Mouse (Mus musculus) limb, embryonic 11.5 days (tissue): Measurements from ENCODE around the gene Nfkb1. TPM values are rescaled to one million over a fixed set of nuclear protein-coding genes. Genes with fewer than 3 reads are reported as not detected.

ENCODE experiments used
- ATAC-seq: fragments of 200-750 bp; cut with Nextera tagmentation; 2 replicates; pipeline ENCODE4 v1.8.0; 2017; ENCODE audit warnings: low read depth; ENCODE audit not compliant: insufficient number of reproducible peaks, low FRiP score, low TSS enrichment
- DNase-seq: peaks from one replicate; pipeline ENCODE4 v3.0.0-alpha.2; 2015; ENCODE audit warnings: low spot score
- H3K27ac ChIP-seq: fragments of 300-500 bp; sonication (generic); replicated peaks from 2 replicates; pipeline ENCODE4 v1.5.1; 2014; ENCODE audit warnings: low read depth, mild to moderate bottlenecking, low read length
- H3K27me3 ChIP-seq: fragments of 300-500 bp; sonication (generic); 2 replicates; pipeline ENCODE4 v1.6.1; 2014; ENCODE audit warnings: mild to moderate bottlenecking, low read length, mixed read lengths; ENCODE audit not compliant: control insufficient read depth, insufficient read depth
- H3K36me3 ChIP-seq: fragments of 300-500 bp; sonication (generic); 2 replicates; pipeline ENCODE4 v1.6.1; 2014; ENCODE audit warnings: mild to moderate bottlenecking, low read length, moderate library complexity, mixed read lengths; ENCODE audit not compliant: control insufficient read depth, insufficient read depth
- H3K4me1 ChIP-seq: fragments of 300-500 bp; sonication (generic); 2 replicates; pipeline ENCODE4 v1.6.1; 2014; ENCODE audit warnings: low read length, mixed read lengths; ENCODE audit not compliant: control insufficient read depth, insufficient read depth
- H3K4me2 ChIP-seq: fragments of 300-500 bp; sonication (generic); 2 replicates; pipeline ENCODE4 v1.6.1; 2014; ENCODE audit warnings: low read depth, mild to moderate bottlenecking, moderate library complexity; ENCODE audit not compliant: severe bottlenecking
- H3K4me3 ChIP-seq: fragments of 300-500 bp; sonication (generic); 2 replicates; pipeline ENCODE4 v1.5.1; 2014; ENCODE audit warnings: low read depth, low read length
- H3K9ac ChIP-seq: fragments of 300-500 bp; sonication (generic); 2 replicates; pipeline ENCODE4 v1.6.1; 2014; ENCODE audit warnings: mild to moderate bottlenecking, low read length
- H3K9me3 ChIP-seq: fragments of 300-500 bp; sonication (generic); 2 replicates; pipeline ENCODE4 v1.6.1; 2016; ENCODE audit warnings: low read length; ENCODE audit not compliant: control insufficient read depth
- WGBS: fragments of 180-500 bp; shearing (Covaris S2); extraction: QIAGEN DNeasy Blood & Tissue Kit; methylation state at CpG from one replicate; pipeline ENCODE4 v1.1.7; 2014; 5-methylcytosine and 5-hydroxymethylcytosine counted together
- polyA plus RNA-seq: library from polyadenylated mRNA; unstranded; fragments of >200 nt; fragmentation: Nextera tagmentation; extraction: Ambion mirVana; gene quantifications from 2 replicates; pipeline ENCODE4 v1.2.1, GENCODE M21; 2014

Gene Nfkb1
- polyA plus RNA-seq, 1 experiment from 2014 or later, result 13.3 TPM

GRCm38 (mm10) chr3:135680213-135680843, 11.0 kb downstream of the Nfkb1 start:
- H3K27me3 ChIP-seq, result no peaks in the 10 kb centered on the region
- H3K4me3 ChIP-seq, result no peak overlapping the region
- H3K9me3 ChIP-seq, result no peaks in the 10 kb centered on the region
- no peak overlapping the region for H3K27ac ChIP-seq
- ATAC-seq (no peak), DNase-seq (no peak)
- H3K4me1 ChIP-seq, result no peaks in the 10 kb centered on the region
- H3K9ac ChIP-seq, result no peak overlapping the region
- WGBS, result 91% methylated on average over 6 of the region's 6 CpGs
- H3K36me3 ChIP-seq, result no peaks in the 10 kb centered on the region
- H3K4me2 ChIP-seq, result no peak overlapping the region

DNA sequence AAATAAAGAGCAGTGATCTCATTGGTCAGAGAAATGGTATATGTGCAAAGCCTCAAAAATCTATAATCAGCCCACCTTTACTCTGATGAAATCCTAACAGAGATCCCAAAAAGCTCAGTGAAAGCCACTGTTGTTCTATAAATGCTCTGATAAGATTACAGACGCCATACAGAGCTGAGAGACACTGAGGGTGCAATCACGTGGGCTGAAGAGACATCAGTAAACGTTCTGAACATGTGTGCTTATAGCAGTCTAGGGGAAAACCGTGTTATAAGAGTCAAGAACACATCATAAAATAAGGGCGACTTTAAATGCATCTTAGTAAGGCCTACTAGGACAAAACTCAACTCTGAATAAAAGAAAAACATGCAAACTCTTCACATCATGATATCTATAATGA, 14.3 kb downstream of the Nfkb1 start:
- Histone ChIP-seq H3K36me3 (no peaks in the 10 kb centered on the region), H3K27me3 (no peaks in the 10 kb centered on the region), H3K27ac (no peak overlapping the region), H3K9ac (no peak overlapping the region), H3K4me2 (no peak overlapping the region), H3K4me3 (no peak overlapping the region), H3K9me3 (no peaks in the 10 kb centered on the region), H3K4me1 (no peaks in the 10 kb centered on the region)
- no peak for DNase-seq
- WGBS, result 81% methylated on average over 5 of the region's 5 CpGs
- no peak for ATAC-seq

GRCm38 (mm10) chr3:135676364-135676763, 15.0 kb downstream of the Nfkb1 start:
- Histone ChIP-seq H3K36me3 (no peaks in the 10 kb centered on the region), H3K4me3 (no peak overlapping the region), H3K9me3 (no peaks in the 10 kb centered on the region), H3K4me2 (no peak overlapping the region), H3K9ac (no peak overlapping the region), H3K4me1 (no peaks in the 10 kb centered on the region), H3K27me3 (no peaks in the 10 kb centered on the region), H3K27ac (no peak overlapping the region)
- no peak for ATAC-seq
- DNase-seq, result no peak
- 91% methylated on average over 2 of the region's 2 CpGs for WGBS

DNA sequence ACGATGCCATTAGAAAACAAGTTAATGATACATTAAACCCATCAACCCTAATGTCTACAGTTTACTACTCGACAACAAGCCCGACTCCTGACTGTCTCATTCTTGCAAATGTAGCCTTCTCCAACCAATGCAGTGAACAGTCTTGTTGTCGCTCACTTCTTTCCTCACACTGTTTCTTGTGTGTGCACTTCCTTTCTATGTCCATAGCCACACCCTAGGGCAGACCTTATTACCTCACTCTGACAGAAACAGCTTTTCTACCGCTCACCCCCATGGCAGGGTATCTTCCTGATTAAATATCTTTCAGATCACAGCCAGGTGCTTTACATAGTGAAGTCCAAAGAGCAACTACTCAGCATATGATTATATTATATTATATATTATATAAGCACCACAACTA, 15.9 kb downstream of the Nfkb1 start:
- no peak for ATAC-seq
- DNase-seq, result no peak
- Histone ChIP-seq H3K4me2 (no peak overlapping the region), H3K9me3 (no peaks in the 10 kb centered on the region), H3K9ac (no peak overlapping the region), H3K27ac (no peak overlapping the region), H3K4me1 (no peaks in the 10 kb centered on the region), H3K4me3 (no peak overlapping the region), H3K27me3 (no peaks in the 10 kb centered on the region), H3K36me3 (no peaks in the 10 kb centered on the region)
- 59% methylated on average over 5 of the region's 5 CpGs for WGBS

- ATAC-seq, result no peak
- Histone ChIP-seq H3K36me3 (no peaks in the 10 kb centered on the region), H3K4me2 (no peak overlapping the region), H3K4me1 (no peaks in the 10 kb centered on the region), H3K27ac (no peak overlapping the region), H3K27me3 (no peaks in the 10 kb centered on the region), H3K4me3 (no peak overlapping the region), H3K9ac (no peak overlapping the region), H3K9me3 (no peaks in the 10 kb centered on the region)
- 63% methylated on average over 13 of the region's 13 CpGs for WGBS
- DNase-seq, result no peak
Observed at GRCm38 (mm10) chr3:135674716-135675392, 16.5 kb downstream of the Nfkb1 start.

GRCm38 (mm10) chr3:135673695-135674094, 17.7 kb downstream of the Nfkb1 start:
- H3K4me1 ChIP-seq, result no peaks in the 10 kb centered on the region
- H3K27me3 ChIP-seq, result no peaks in the 10 kb centered on the region
- DNase-seq (no peak), ATAC-seq (no peak)
- H3K27ac ChIP-seq, result no peak overlapping the region
- no peak overlapping the region for H3K4me3 ChIP-seq
- no peaks in the 10 kb centered on the region for H3K36me3 ChIP-seq
- H3K9me3 ChIP-seq, result no peaks in the 10 kb centered on the region
- no peak overlapping the region for H3K4me2 ChIP-seq
- WGBS, result 81% methylated on average over 7 of the region's 7 CpGs
- H3K9ac ChIP-seq, result no peak overlapping the region

DNA sequence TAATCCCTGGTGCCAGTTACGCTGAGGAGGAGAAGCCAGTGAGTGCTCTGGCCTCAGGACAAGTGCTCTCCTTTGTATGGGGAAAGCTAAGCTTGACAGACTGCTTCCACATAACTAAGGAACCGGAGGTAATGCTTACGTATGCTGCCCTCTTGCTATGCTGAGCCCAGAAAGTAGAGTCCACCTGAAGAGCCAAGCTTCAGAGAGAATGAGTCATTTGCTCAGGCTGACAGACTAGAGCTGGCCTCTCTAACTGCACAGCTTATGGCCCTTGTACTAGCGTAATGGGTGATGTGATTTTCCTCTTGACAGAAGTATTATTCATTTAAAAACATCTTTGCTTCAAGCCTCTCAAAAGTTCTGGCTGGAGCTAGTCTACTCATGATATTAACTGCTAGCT, 18.3 kb downstream of the Nfkb1 start:
- Histone ChIP-seq H3K27me3 (no peaks in the 10 kb centered on the region), H3K4me1 (no peaks in the 10 kb centered on the region), H3K4me2 (no peak overlapping the region), H3K27ac (no peak overlapping the region), H3K9ac (no peak overlapping the region), H3K36me3 (no peaks in the 10 kb centered on the region), H3K9me3 (no peaks in the 10 kb centered on the region), H3K4me3 (no peak overlapping the region)
- 93% methylated on average over 4 of the region's 4 CpGs for WGBS
- DNase-seq (no peak), ATAC-seq (no peak)

GRCm38 (mm10) chr3:135672135-135672534, 19.2 kb downstream of the Nfkb1 start:
- H3K9me3 ChIP-seq, result no peaks in the 10 kb centered on the region
- no peak overlapping the region for H3K4me3 ChIP-seq
- no peaks in the 10 kb centered on the region for H3K4me1 ChIP-seq
- no peaks in the 10 kb centered on the region for H3K27me3 ChIP-seq
- DNase-seq (no peak), ATAC-seq (no peak)
- H3K9ac ChIP-seq, result no peak overlapping the region
- 82% methylated on average over 5 of the region's 5 CpGs for WGBS
- H3K4me2 ChIP-seq, result no peak overlapping the region
- H3K27ac ChIP-seq, result no peak overlapping the region
- no peaks in the 10 kb centered on the region for H3K36me3 ChIP-seq

GRCm38 (mm10) chr3:135670869-135671268, 20.5 kb downstream of the Nfkb1 start:
- Histone ChIP-seq H3K4me1 (0 out of 2 replicates have a peak, but pooled peaks cover 5% of the 10 kb centered on the region), H3K27ac (no peak overlapping the region), H3K4me3 (no peak overlapping the region), H3K27me3 (no peaks in the 10 kb centered on the region), H3K9ac (no peak overlapping the region), H3K9me3 (no peaks in the 10 kb centered on the region), H3K4me2 (no peak overlapping the region), H3K36me3 (no peaks in the 10 kb centered on the region)
- DNase-seq (no peak), ATAC-seq (no peak)
- 85% methylated on average over 4 of the region's 4 CpGs for WGBS
